Mouse (Mus musculus) lung, adult 2 months (tissue): Measurements from ENCODE around the gene Arhgef28.

ENCODE experiments used
- CTCF ChIP-seq: fragments of 200-500 bp; IDR thresholded peaks from 2 replicates; pipeline ENCODE4 v1.5.1; 2011; ENCODE audit warnings: mild to moderate bottlenecking, low read length, control low read depth; ENCODE audit not compliant: insufficient read depth
- POLR2A ChIP-seq: fragments of 200-500 bp; IDR thresholded peaks from 2 replicates; pipeline ENCODE4 v1.6.1; 2011; ENCODE audit warnings: low read depth, mild to moderate bottlenecking, control low read depth, low read length, borderline replicate concordance; ENCODE audit errors: extremely low read depth

DNA sequence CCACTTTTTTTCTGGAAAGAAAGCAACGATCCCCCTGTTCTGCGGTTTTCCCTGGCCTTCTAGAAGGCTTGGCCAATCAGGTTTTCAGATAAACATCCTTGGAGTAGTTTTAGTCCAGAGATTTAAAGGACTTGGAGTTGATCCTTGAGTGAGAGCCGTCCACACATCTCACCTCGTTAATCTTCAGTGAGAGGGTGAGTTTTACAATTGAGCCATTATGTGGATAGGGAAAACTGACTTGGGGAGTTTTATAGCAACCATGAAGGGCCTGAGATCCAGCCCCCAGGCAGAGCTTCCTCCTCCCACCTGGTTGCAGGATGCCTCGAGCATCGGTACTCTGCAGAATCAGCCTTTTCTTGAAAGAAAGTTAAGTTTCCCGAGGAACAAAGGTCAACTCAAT is 318.7 kb downstream of the Arhgef28 start:
- TF ChIP-seq CTCF: no peak
- TF ChIP-seq POLR2A: no peak
